Mouse (Mus musculus) MEL (cell line): Measurements from ENCODE around the gene Pon3. TPM values are rescaled to one million over a fixed set of nuclear protein-coding genes. Genes with fewer than 3 reads are reported as not detected.

ENCODE experiments used
- DNase-seq: peaks from one replicate; pipeline ENCODE4 v3.0.0; 2011; ENCODE audit warnings: low read depth, low spot score
- H3K27ac ChIP-seq: 2 replicates; pipeline ENCODE4 v1.5.1; 2012; ENCODE audit warnings: low read depth, mild to moderate bottlenecking, control low read depth, low read length, moderate library complexity; ENCODE audit not compliant: control insufficient read depth
- H3K27me3 ChIP-seq, 2 experiments: fragments of 150-350 bp in 1 of 2; sonication (generic) in 1 of 2; 2 replicates each; pipeline ENCODE4 v1.6.1; 2012; ENCODE audit warnings: low read length in 2 of 2, mild to moderate bottlenecking in 2 of 2, improper control_type of control experiment in 1 of 2, moderate library complexity in 1 of 2; ENCODE audit not compliant: insufficient read depth in 2 of 2, control insufficient read depth in 1 of 2
- H3K36me3 ChIP-seq, 2 experiments: 2 replicates each; pipeline ENCODE4 v1.6.1; 2012 to 2014; ENCODE audit warnings: low read length in 2 of 2, improper control_type of control experiment in 1 of 2, inconsistent platforms in 1 of 2, mild to moderate bottlenecking in 1 of 2; ENCODE audit not compliant: insufficient read depth in 2 of 2, control insufficient read depth in 1 of 2
- H3K4me1 ChIP-seq, 2 experiments: fragments of 150-350 bp in 1 of 2; sonication (generic) in 1 of 2; 2 replicates each; pipeline ENCODE4 v1.6.1; 2012; ENCODE audit warnings: low read length in 2 of 2, improper control_type of control experiment in 1 of 2, mild to moderate bottlenecking in 1 of 2; ENCODE audit not compliant: insufficient read depth in 2 of 2, control insufficient read depth in 1 of 2
- H3K4me3 ChIP-seq, 2 experiments: fragments of 150-350 bp in 1 of 2; sonication (generic) in 1 of 2; 2 replicates each; pipeline ENCODE4 v1.5.1; 2012; ENCODE audit warnings: low read depth in 2 of 2, low read length in 2 of 2, mild to moderate bottlenecking in 2 of 2, moderate library complexity in 2 of 2, control low read depth in 1 of 2, improper control_type of control experiment in 1 of 2; ENCODE audit not compliant: control insufficient read depth in 1 of 2, insufficient read depth in 1 of 2
- H3K79me2 ChIP-seq: 2 replicates; pipeline ENCODE4 v1.6.1; 2012; ENCODE audit warnings: mild to moderate bottlenecking, low read length, moderate library complexity; ENCODE audit not compliant: control insufficient read depth, poor library complexity, insufficient read depth
- H3K9ac ChIP-seq: 2 replicates; pipeline ENCODE4 v1.6.1; 2012; ENCODE audit warnings: low read depth, mild to moderate bottlenecking, control low read depth, low read length, moderate library complexity; ENCODE audit not compliant: control insufficient read depth, poor library complexity, severe bottlenecking
- H3K9me3 ChIP-seq: fragments of 150-350 bp; sonication (generic); replicated peaks from 2 replicates; pipeline ENCODE4 v1.6.1; 2012; ENCODE audit warnings: mild to moderate bottlenecking, low read length, improper control_type of control experiment, moderate library complexity; ENCODE audit not compliant: insufficient read depth
- CHD1 ChIP-seq: IDR thresholded peaks from 2 replicates; pipeline ENCODE4 v1.6.1; 2012; ENCODE audit warnings: low read depth, mild to moderate bottlenecking, inconsistent platforms, low read length, improper control_type of control experiment
- CHD2 ChIP-seq: IDR thresholded peaks from 2 replicates; pipeline ENCODE4 v1.6.1; 2011; ENCODE audit warnings: low read length, improper control_type of control experiment
- CTCF ChIP-seq, 3 experiments: IDR thresholded peaks in 2 of 3; conservative IDR thresholded peaks in 1 of 3; 2 replicates each; pipeline ENCODE4 v1.5.1; 2011 to 2012; ENCODE audit warnings: low read length in 3 of 3, low read depth in 2 of 3, mild to moderate bottlenecking in 2 of 3, improper control_type of control experiment in 1 of 3, inconsistent platforms in 1 of 3, mixed read lengths in 1 of 3, moderate library complexity in 1 of 3; ENCODE audit not compliant: control insufficient read depth in 1 of 3, insufficient read depth in 1 of 3, poor library complexity in 1 of 3, severe bottlenecking in 1 of 3
- E2F4 ChIP-seq: IDR thresholded peaks from 2 replicates; pipeline ENCODE4 v1.6.1; 2011; ENCODE audit warnings: low read depth, low read length, improper control_type of control experiment, borderline replicate concordance
- ELF1 ChIP-seq: IDR thresholded peaks from 2 replicates; pipeline ENCODE4 v1.6.1; 2014; ENCODE audit warnings: low read depth, mild to moderate bottlenecking, inconsistent platforms, low read length, improper control_type of control experiment, moderate library complexity
- ETS1 ChIP-seq: IDR thresholded peaks from 2 replicates; pipeline ENCODE4 v1.6.1; 2012; ENCODE audit warnings: low read depth, mild to moderate bottlenecking, inconsistent platforms, low read length, improper control_type of control experiment, moderate library complexity
- GABPA ChIP-seq: IDR thresholded peaks from 2 replicates; pipeline ENCODE4 v1.6.1; 2012; ENCODE audit warnings: low read depth, mild to moderate bottlenecking, inconsistent platforms, low read length, improper control_type of control experiment, moderate library complexity
- JUND ChIP-seq: IDR thresholded peaks from 2 replicates; pipeline ENCODE4 v1.6.1; 2011; ENCODE audit warnings: low read depth, mild to moderate bottlenecking, improper control_type of control experiment, low read length
- KAT2A ChIP-seq: conservative IDR thresholded peaks from 2 replicates; pipeline ENCODE4 v1.6.1; 2012; ENCODE audit warnings: low read depth, low read length, improper control_type of control experiment, inconsistent platforms
- MAFK ChIP-seq: IDR thresholded peaks from 2 replicates; pipeline ENCODE4 v1.6.1; 2011; ENCODE audit warnings: low read depth, mild to moderate bottlenecking, low read length, improper control_type of control experiment, borderline replicate concordance
- MAX ChIP-seq: IDR thresholded peaks from 2 replicates; pipeline ENCODE4 v1.6.1; 2011; ENCODE audit warnings: low read length, improper control_type of control experiment
- MAZ ChIP-seq: IDR thresholded peaks from 2 replicates; pipeline ENCODE4 v1.6.1; 2012; ENCODE audit warnings: low read depth, mild to moderate bottlenecking, inconsistent platforms, low read length, improper control_type of control experiment
- MXI1 ChIP-seq: IDR thresholded peaks from 2 replicates; pipeline ENCODE4 v1.6.1; 2011; ENCODE audit warnings: mild to moderate bottlenecking, low read depth, low read length, improper control_type of control experiment
- MYB ChIP-seq: IDR thresholded peaks from 2 replicates; pipeline ENCODE4 v1.6.1; 2011; ENCODE audit warnings: mild to moderate bottlenecking, low read depth, low read length, improper control_type of control experiment
- NRF1 ChIP-seq: IDR thresholded peaks from 2 replicates; pipeline ENCODE4 v1.6.1; 2014; ENCODE audit warnings: low read depth, mild to moderate bottlenecking, inconsistent platforms, low read length, improper control_type of control experiment, moderate library complexity; ENCODE audit not compliant: poor library complexity, insufficient read depth, severe bottlenecking
- POLR2A ChIP-seq, 2 experiments: IDR thresholded peaks; 2 replicates each; pipeline ENCODE4 v1.6.1; 2011 to 2012; ENCODE audit warnings: low read length in 2 of 2, mild to moderate bottlenecking in 2 of 2, control low read depth in 1 of 2, improper control_type of control experiment in 1 of 2, low read depth in 1 of 2, moderate library complexity in 1 of 2; ENCODE audit not compliant: control insufficient read depth in 1 of 2, insufficient read depth in 1 of 2, poor library complexity in 1 of 2
- RAD21 ChIP-seq: IDR thresholded peaks from 2 replicates; pipeline ENCODE4 v1.6.1; 2011; ENCODE audit warnings: mild to moderate bottlenecking, low read depth, low read length, improper control_type of control experiment
- RCOR1 ChIP-seq: IDR thresholded peaks from 2 replicates; pipeline ENCODE4 v1.6.1; 2012; ENCODE audit warnings: low read depth, mild to moderate bottlenecking, inconsistent platforms, low read length, improper control_type of control experiment
- TAL1 ChIP-seq: IDR thresholded peaks from 2 replicates; pipeline ENCODE4 v1.6.1; 2012; ENCODE audit warnings: mild to moderate bottlenecking, inconsistent platforms, low read length, moderate library complexity, mixed read lengths
- TCF12 ChIP-seq: IDR thresholded peaks from 2 replicates; pipeline ENCODE4 v1.6.1; 2014; ENCODE audit warnings: low read depth, mild to moderate bottlenecking, inconsistent platforms, low read length, improper control_type of control experiment, moderate library complexity
- USF1 ChIP-seq: IDR thresholded peaks from 2 replicates; pipeline ENCODE4 v1.6.1; 2014; ENCODE audit warnings: low read depth, mild to moderate bottlenecking, inconsistent platforms, low read length, improper control_type of control experiment, moderate library complexity
- USF2 ChIP-seq, 2 experiments: IDR thresholded peaks; 2 replicates each; pipeline ENCODE4 v1.6.1; 2011 to 2012; ENCODE audit warnings: improper control_type of control experiment in 2 of 2, low read length in 2 of 2, borderline replicate concordance in 1 of 2, inconsistent platforms in 1 of 2, low read depth in 1 of 2, mild to moderate bottlenecking in 1 of 2; ENCODE audit not compliant: insufficient read depth in 1 of 2
- ZMIZ1 ChIP-seq: IDR thresholded peaks from 2 replicates; pipeline ENCODE4 v1.6.1; 2012; ENCODE audit warnings: low read depth, mild to moderate bottlenecking, inconsistent platforms, low read length, improper control_type of control experiment, moderate library complexity
- ZNF384 ChIP-seq: IDR thresholded peaks from 2 replicates; pipeline ENCODE4 v1.6.1; 2012; ENCODE audit warnings: low read depth, mild to moderate bottlenecking, inconsistent platforms, low read length, improper control_type of control experiment
- polyA plus RNA-seq, 2 experiments: library from polyadenylated mRNA; stranded (reverse) in 1 of 2; unstranded in 1 of 2; fragments of >175 nt in 1 of 2; fragments of >200 nt in 1 of 2; gene quantifications; 2 replicates each; pipeline versions ENCODE4 v1.2.1 to v1.2.4; 2012; ENCODE audit warnings: low replicate concordance in 2 of 2, low read depth in 1 of 2; ENCODE audit not compliant: insufficient read length in 2 of 2, insufficient read depth in 1 of 2, missing spikeins in 1 of 2
- total RNA-seq: library from RNA; depleted of rRNA; stranded (reverse); fragments of 300-350 nt; gene quantifications from 2 replicates; pipeline ENCODE4 v1.2.3, GENCODE M21; 2012

Gene Pon3
- total and polyA plus RNA-seq, 3 experiments: 2.9 to 5.9 TPM; not detected in 1

- H3K27ac ChIP-seq: no peak overlapping the region
- H3K36me3 ChIP-seq: no peaks in the 10 kb centered on the region
- H3K9ac ChIP-seq: no peak overlapping the region
- H3K79me2 ChIP-seq: no peaks in the 10 kb centered on the region
- H3K4me1 ChIP-seq: no peaks in the 10 kb centered on the region
- DNase-seq: no peak
- H3K27me3 ChIP-seq: peaks cover 7% of the 10 kb centered on the region in 2 experiments
- no peak overlapping the region for H3K4me3 ChIP-seq
- no peak for TF ChIP-seq GABPA
- no peak for TF ChIP-seq RAD21
- TF ChIP-seq RCOR1: no peak
- no peak for TF ChIP-seq ZMIZ1
- TF ChIP-seq ZNF384: no peak
- no peak for TF ChIP-seq ELF1
- no peak for TF ChIP-seq USF1
- no peak for TF ChIP-seq POLR2A (IDR thresholded peaks at IDR 0.05; ENCODE audit: control insufficient read depth in 1 of 2, insufficient read depth in 1 of 2, low read depth in 1 of 2, low read length in 2 of 2, poor library complexity in 1 of 2)
- no peak for TF ChIP-seq NRF1
- TF ChIP-seq MXI1: no peak
- TF ChIP-seq CTCF (IDR thresholded peaks at IDR 0.05 in 2 of 3, conservative IDR thresholded peaks at IDR 0.05 in 1 of 3; ENCODE audit: control insufficient read depth in 1 of 3, insufficient read depth in 1 of 3, low read depth in 2 of 3, low read length in 3 of 3, poor library complexity in 1 of 3, severe bottlenecking in 1 of 3): no peak
- no peak for TF ChIP-seq MYB
- TF ChIP-seq CHD1: no peak
- no peak for TF ChIP-seq TAL1
- no peak for TF ChIP-seq TCF12
- no peak for TF ChIP-seq MAZ
- TF ChIP-seq MAX: no peak
- no peak for TF ChIP-seq KAT2A
- no peak for TF ChIP-seq MAFK
- no peak for TF ChIP-seq ETS1
- TF ChIP-seq, all 39 proteins: peak for 0
- no peaks in the 10 kb centered on the region for H3K9me3 ChIP-seq
Measured at GRCm38 (mm10) chr6:5188938-5189337, 67.1 kb downstream of the Pon3 start.

GRCm38 (mm10) chr6:5188036-5188435 is 68.0 kb downstream of the Pon3 start:
- Histone ChIP-seq H3K36me3 (no peaks in the 10 kb centered on the region), H3K79me2 (no peaks in the 10 kb centered on the region), H3K27ac (no peak overlapping the region), H3K4me1 (no peaks in the 10 kb centered on the region), H3K4me3 (no peak overlapping the region), H3K9me3 (no peaks in the 10 kb centered on the region), H3K9ac (no peak overlapping the region), H3K27me3 (peaks cover 7 to 9% of the 10 kb centered on the region in 2 experiments)
- DNase-seq: no peak
- TF ChIP-seq MAFK (no peak), E2F4 (no peak), USF1 (no peak), TCF12 (no peak), JUND (no peak), USF2 (IDR thresholded peaks at IDR 0.05; ENCODE audit: borderline replicate concordance in 1 of 2, insufficient read depth in 1 of 2, low read depth in 1 of 2, low read length in 2 of 2) (no peak), CHD2 (no peak), ZMIZ1 (no peak), RCOR1 (no peak), MXI1 (no peak)
